Mouse (Mus musculus): ENCODE measurements around the gene Kcnj2. TPM values are rescaled to one million over a fixed set of nuclear protein-coding genes. Genes with fewer than 3 reads are reported as not detected.
A peak's percentile ranks its signal among the peaks of the same experiment; 100 is the strongest.

Kcnj2 gene
- polyA plus RNA-seq, 1 experiment from 2014 or later = 0.80 TPM

- no peak overlapping the region for H3K9ac ChIP-seq
- H3K4me1 ChIP-seq (ENCODE audit: insufficient read depth) = no peaks in the 10 kb centered on the region
- WGBS = 57% methylated on average over 9 of the region's 9 CpGs
- peak; percentile 38 for TF ChIP-seq CTCF (IDR thresholded peaks at IDR 0.05; ENCODE audit: low read depth)
- no peaks in the 10 kb centered on the region for H3K27me3 ChIP-seq (ENCODE audit: insufficient read depth, low read length)
- no peak overlapping the region for H3K27ac ChIP-seq (ENCODE audit: low read depth)
- peak; percentile 75 for ATAC-seq (ENCODE audit: insufficient read depth)
- DNase-seq = peak; percentile 78
- no peak overlapping the region for H3K4me2 ChIP-seq
- H3K9me3 ChIP-seq (ENCODE audit: low read depth, low read length) = no peaks in the 10 kb centered on the region
- H3K4me3 ChIP-seq (ENCODE audit: low read depth, low read length) = no peak overlapping the region
- no peaks in the 10 kb centered on the region for H3K36me3 ChIP-seq (ENCODE audit: insufficient read depth)
Observed at GRCm38 (mm10) chr11:111121514-111121913, 55.5 kb downstream of the Kcnj2 start.

DNA sequence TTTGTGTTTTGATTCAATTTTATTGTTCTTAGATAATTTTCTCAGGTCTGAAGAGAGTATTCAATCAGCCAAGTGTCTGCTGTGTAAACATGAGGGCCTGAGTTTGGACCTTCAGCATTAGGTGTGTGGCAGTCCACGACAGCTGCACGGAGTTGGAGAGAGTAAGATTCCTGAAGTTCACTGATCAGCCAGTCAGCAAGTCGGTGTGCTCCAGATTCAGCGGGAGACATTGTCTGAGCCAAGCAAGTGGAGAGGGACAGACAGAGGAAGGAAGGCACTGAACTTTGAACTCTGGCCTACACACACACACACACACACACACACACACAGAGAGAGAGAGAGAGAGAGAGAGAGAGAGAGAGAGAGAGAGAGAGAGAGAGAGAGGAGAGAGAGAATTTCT lies 57.4 kb downstream of the Kcnj2 start:
- Histone ChIP-seq H3K4me1 (ENCODE audit: insufficient read depth) (no peaks in the 10 kb centered on the region), H3K4me3 (ENCODE audit: low read depth, low read length) (no peak overlapping the region), H3K36me3 (ENCODE audit: insufficient read depth) (no peaks in the 10 kb centered on the region), H3K9me3 (ENCODE audit: low read depth, low read length) (no peaks in the 10 kb centered on the region), H3K9ac (no peak overlapping the region), H3K4me2 (no peak overlapping the region), H3K27me3 (ENCODE audit: insufficient read depth, low read length) (no peaks in the 10 kb centered on the region), H3K27ac (ENCODE audit: low read depth) (no peak overlapping the region)
- TF ChIP-seq CTCF (IDR thresholded peaks at IDR 0.05; ENCODE audit: low read depth) = no peak
- DNase-seq = no peak
- no peak; the same call in 1 of the 2 replicates for ATAC-seq (ENCODE audit: insufficient read depth)
- 13% methylated on average over 4 of the region's 4 CpGs for WGBS

GRCm38 (mm10) chr11:111125963-111126362 lies 60.0 kb downstream of the Kcnj2 start:
- H3K4me2 ChIP-seq = no peak overlapping the region
- TF ChIP-seq CTCF (IDR thresholded peaks at IDR 0.05; ENCODE audit: low read depth) = no peak
- no peak for DNase-seq
- no peaks in the 10 kb centered on the region for H3K36me3 ChIP-seq (ENCODE audit: insufficient read depth)
- H3K9me3 ChIP-seq (ENCODE audit: low read depth, low read length) = no peaks in the 10 kb centered on the region
- no peak overlapping the region for H3K9ac ChIP-seq
- ATAC-seq (ENCODE audit: insufficient read depth) = no peak
- no peaks in the 10 kb centered on the region for H3K4me1 ChIP-seq (ENCODE audit: insufficient read depth)
- no peak overlapping the region for H3K4me3 ChIP-seq (ENCODE audit: low read depth, low read length)
- no peak overlapping the region for H3K27ac ChIP-seq (ENCODE audit: low read depth)
- H3K27me3 ChIP-seq (ENCODE audit: insufficient read depth, low read length) = no peaks in the 10 kb centered on the region
- WGBS = 78% methylated on average over 5 of the region's 5 CpGs

Other genes with a start within 250 kb of the Kcnj2 start
- not detected in 2 replicates for gene Kcnj16, start 98.1 kb upstream of the Kcnj2 start, polyA plus RNA-seq (2014; fragmentation: Nextera tagmentation; extraction: Ambion mirVana)